Mouse (Mus musculus) MEL (cell line): ENCODE results near the gene Plekhg2. TPM values are rescaled to one million over a fixed set of nuclear protein-coding genes. Genes with fewer than 3 reads are reported as not detected.
A peak's percentile ranks its signal among the peaks of the same experiment; 100 is the strongest.

Experiments used
- DNase-seq: peaks from one replicate; pipeline ENCODE4 v3.0.0; 2011; ENCODE audit warnings: low read depth, low spot score
- H3K27ac ChIP-seq: 2 replicates; pipeline ENCODE4 v1.5.1; 2012; ENCODE audit warnings: low read depth, mild to moderate bottlenecking, control low read depth, low read length, moderate library complexity; ENCODE audit not compliant: control insufficient read depth
- H3K27me3 ChIP-seq, 2 experiments: fragments of 150-350 bp in 1 of 2; sonication (generic) in 1 of 2; 2 replicates each; pipeline ENCODE4 v1.6.1; 2012; ENCODE audit warnings: low read length in 2 of 2, mild to moderate bottlenecking in 2 of 2, improper control_type of control experiment in 1 of 2, moderate library complexity in 1 of 2; ENCODE audit not compliant: insufficient read depth in 2 of 2, control insufficient read depth in 1 of 2
- H3K36me3 ChIP-seq, 2 experiments: 2 replicates each; pipeline ENCODE4 v1.6.1; 2012 to 2014; ENCODE audit warnings: low read length in 2 of 2, improper control_type of control experiment in 1 of 2, inconsistent platforms in 1 of 2, mild to moderate bottlenecking in 1 of 2; ENCODE audit not compliant: insufficient read depth in 2 of 2, control insufficient read depth in 1 of 2
- H3K4me1 ChIP-seq, 2 experiments: fragments of 150-350 bp in 1 of 2; sonication (generic) in 1 of 2; 2 replicates each; pipeline ENCODE4 v1.6.1; 2012; ENCODE audit warnings: low read length in 2 of 2, improper control_type of control experiment in 1 of 2, mild to moderate bottlenecking in 1 of 2; ENCODE audit not compliant: insufficient read depth in 2 of 2, control insufficient read depth in 1 of 2
- H3K4me3 ChIP-seq, 2 experiments: fragments of 150-350 bp in 1 of 2; sonication (generic) in 1 of 2; 2 replicates each; pipeline ENCODE4 v1.5.1; 2012; ENCODE audit warnings: low read depth in 2 of 2, low read length in 2 of 2, mild to moderate bottlenecking in 2 of 2, moderate library complexity in 2 of 2, control low read depth in 1 of 2, improper control_type of control experiment in 1 of 2; ENCODE audit not compliant: control insufficient read depth in 1 of 2, insufficient read depth in 1 of 2
- H3K79me2 ChIP-seq: 2 replicates; pipeline ENCODE4 v1.6.1; 2012; ENCODE audit warnings: mild to moderate bottlenecking, low read length, moderate library complexity; ENCODE audit not compliant: control insufficient read depth, poor library complexity, insufficient read depth
- H3K9ac ChIP-seq: 2 replicates; pipeline ENCODE4 v1.6.1; 2012; ENCODE audit warnings: low read depth, mild to moderate bottlenecking, control low read depth, low read length, moderate library complexity; ENCODE audit not compliant: control insufficient read depth, poor library complexity, severe bottlenecking
- H3K9me3 ChIP-seq: fragments of 150-350 bp; sonication (generic); replicated peaks from 2 replicates; pipeline ENCODE4 v1.6.1; 2012; ENCODE audit warnings: mild to moderate bottlenecking, low read length, improper control_type of control experiment, moderate library complexity; ENCODE audit not compliant: insufficient read depth
- CHD1 ChIP-seq: IDR thresholded peaks from 2 replicates; pipeline ENCODE4 v1.6.1; 2012; ENCODE audit warnings: low read depth, mild to moderate bottlenecking, inconsistent platforms, low read length, improper control_type of control experiment
- CHD2 ChIP-seq: IDR thresholded peaks from 2 replicates; pipeline ENCODE4 v1.6.1; 2011; ENCODE audit warnings: low read length, improper control_type of control experiment
- CTCF ChIP-seq, 3 experiments: IDR thresholded peaks in 2 of 3; conservative IDR thresholded peaks in 1 of 3; 2 replicates each; pipeline ENCODE4 v1.5.1; 2011 to 2012; ENCODE audit warnings: low read length in 3 of 3, low read depth in 2 of 3, mild to moderate bottlenecking in 2 of 3, improper control_type of control experiment in 1 of 3, inconsistent platforms in 1 of 3, mixed read lengths in 1 of 3, moderate library complexity in 1 of 3; ENCODE audit not compliant: control insufficient read depth in 1 of 3, insufficient read depth in 1 of 3, poor library complexity in 1 of 3, severe bottlenecking in 1 of 3
- ELF1 ChIP-seq: IDR thresholded peaks from 2 replicates; pipeline ENCODE4 v1.6.1; 2014; ENCODE audit warnings: low read depth, mild to moderate bottlenecking, inconsistent platforms, low read length, improper control_type of control experiment, moderate library complexity
- EP300 ChIP-seq, 2 experiments: IDR thresholded peaks; 2 replicates each; pipeline ENCODE4 v1.6.1; 2011; ENCODE audit warnings: improper control_type of control experiment in 2 of 2, low read length in 2 of 2, low read depth in 1 of 2, mild to moderate bottlenecking in 1 of 2
- ETS1 ChIP-seq: IDR thresholded peaks from 2 replicates; pipeline ENCODE4 v1.6.1; 2012; ENCODE audit warnings: low read depth, mild to moderate bottlenecking, inconsistent platforms, low read length, improper control_type of control experiment, moderate library complexity
- GABPA ChIP-seq: IDR thresholded peaks from 2 replicates; pipeline ENCODE4 v1.6.1; 2012; ENCODE audit warnings: low read depth, mild to moderate bottlenecking, inconsistent platforms, low read length, improper control_type of control experiment, moderate library complexity
- GATA1 ChIP-seq: IDR thresholded peaks from 2 replicates; pipeline ENCODE4 v1.6.1; 2011; ENCODE audit warnings: low read depth, low read length, improper control_type of control experiment
- HCFC1 ChIP-seq: IDR thresholded peaks from 2 replicates; pipeline ENCODE4 v1.6.1; 2012; ENCODE audit warnings: low read depth, mild to moderate bottlenecking, inconsistent platforms, low read length, improper control_type of control experiment, moderate library complexity
- JUND ChIP-seq: IDR thresholded peaks from 2 replicates; pipeline ENCODE4 v1.6.1; 2011; ENCODE audit warnings: low read depth, mild to moderate bottlenecking, improper control_type of control experiment, low read length
- MAFK ChIP-seq: IDR thresholded peaks from 2 replicates; pipeline ENCODE4 v1.6.1; 2011; ENCODE audit warnings: low read depth, mild to moderate bottlenecking, low read length, improper control_type of control experiment, borderline replicate concordance
- MAX ChIP-seq: IDR thresholded peaks from 2 replicates; pipeline ENCODE4 v1.6.1; 2011; ENCODE audit warnings: low read length, improper control_type of control experiment
- MAZ ChIP-seq: IDR thresholded peaks from 2 replicates; pipeline ENCODE4 v1.6.1; 2012; ENCODE audit warnings: low read depth, mild to moderate bottlenecking, inconsistent platforms, low read length, improper control_type of control experiment
- MXI1 ChIP-seq: IDR thresholded peaks from 2 replicates; pipeline ENCODE4 v1.6.1; 2011; ENCODE audit warnings: mild to moderate bottlenecking, low read depth, low read length, improper control_type of control experiment
- MYC ChIP-seq: IDR thresholded peaks from 2 replicates; pipeline ENCODE4 v1.6.1; 2011; ENCODE audit warnings: low read depth, mild to moderate bottlenecking, low read length, improper control_type of control experiment, moderate library complexity
- NELFE ChIP-seq: IDR thresholded peaks from 2 replicates; pipeline ENCODE4 v1.6.1; 2011; ENCODE audit warnings: low read depth, low read length, improper control_type of control experiment
- NRF1 ChIP-seq: IDR thresholded peaks from 2 replicates; pipeline ENCODE4 v1.6.1; 2014; ENCODE audit warnings: low read depth, mild to moderate bottlenecking, inconsistent platforms, low read length, improper control_type of control experiment, moderate library complexity; ENCODE audit not compliant: poor library complexity, insufficient read depth, severe bottlenecking
- POLR2A ChIP-seq, 2 experiments: IDR thresholded peaks; 2 replicates each; pipeline ENCODE4 v1.6.1; 2011 to 2012; ENCODE audit warnings: low read length in 2 of 2, mild to moderate bottlenecking in 2 of 2, control low read depth in 1 of 2, improper control_type of control experiment in 1 of 2, low read depth in 1 of 2, moderate library complexity in 1 of 2; ENCODE audit not compliant: control insufficient read depth in 1 of 2, insufficient read depth in 1 of 2, poor library complexity in 1 of 2
- POLR2AphosphoS2 ChIP-seq: IDR thresholded peaks from 2 replicates; pipeline ENCODE4 v1.6.1; 2011; ENCODE audit warnings: low read length, improper control_type of control experiment
- POLR2AphosphoS5 ChIP-seq: IDR thresholded peaks from 2 replicates; pipeline ENCODE4 v1.6.1; 2012; ENCODE audit warnings: low read depth, borderline replicate concordance, mild to moderate bottlenecking, inconsistent platforms, low read length, moderate library complexity, mixed read lengths
- RAD21 ChIP-seq: IDR thresholded peaks from 2 replicates; pipeline ENCODE4 v1.6.1; 2011; ENCODE audit warnings: mild to moderate bottlenecking, low read depth, low read length, improper control_type of control experiment
- RCOR1 ChIP-seq: IDR thresholded peaks from 2 replicates; pipeline ENCODE4 v1.6.1; 2012; ENCODE audit warnings: low read depth, mild to moderate bottlenecking, inconsistent platforms, low read length, improper control_type of control experiment
- SIN3A ChIP-seq: IDR thresholded peaks from 2 replicates; pipeline ENCODE4 v1.6.1; 2012; ENCODE audit warnings: low read length, improper control_type of control experiment, inconsistent platforms
- SMC3 ChIP-seq: IDR thresholded peaks from 2 replicates; pipeline ENCODE4 v1.6.1; 2011; ENCODE audit warnings: low read depth, low read length, improper control_type of control experiment
- TCF12 ChIP-seq: IDR thresholded peaks from 2 replicates; pipeline ENCODE4 v1.6.1; 2014; ENCODE audit warnings: low read depth, mild to moderate bottlenecking, inconsistent platforms, low read length, improper control_type of control experiment, moderate library complexity
- UBTF ChIP-seq: IDR thresholded peaks from 2 replicates; pipeline ENCODE4 v1.6.1; 2012; ENCODE audit warnings: low read depth, mild to moderate bottlenecking, inconsistent platforms, low read length, improper control_type of control experiment, moderate library complexity, borderline replicate concordance; ENCODE audit not compliant: insufficient read depth
- USF2 ChIP-seq, 2 experiments: IDR thresholded peaks; 2 replicates each; pipeline ENCODE4 v1.6.1; 2011 to 2012; ENCODE audit warnings: improper control_type of control experiment in 2 of 2, low read length in 2 of 2, borderline replicate concordance in 1 of 2, inconsistent platforms in 1 of 2, low read depth in 1 of 2, mild to moderate bottlenecking in 1 of 2; ENCODE audit not compliant: insufficient read depth in 1 of 2
- ZKSCAN1 ChIP-seq: IDR thresholded peaks from 2 replicates; pipeline ENCODE4 v1.6.1; 2012; ENCODE audit warnings: low read depth, mild to moderate bottlenecking, inconsistent platforms, low read length, improper control_type of control experiment, moderate library complexity
- ZMIZ1 ChIP-seq: IDR thresholded peaks from 2 replicates; pipeline ENCODE4 v1.6.1; 2012; ENCODE audit warnings: low read depth, mild to moderate bottlenecking, inconsistent platforms, low read length, improper control_type of control experiment, moderate library complexity
- ZNF384 ChIP-seq: IDR thresholded peaks from 2 replicates; pipeline ENCODE4 v1.6.1; 2012; ENCODE audit warnings: low read depth, mild to moderate bottlenecking, inconsistent platforms, low read length, improper control_type of control experiment
- polyA plus RNA-seq, 2 experiments: library from polyadenylated mRNA; stranded (reverse) in 1 of 2; unstranded in 1 of 2; fragments of >175 nt in 1 of 2; fragments of >200 nt in 1 of 2; gene quantifications; 2 replicates each; pipeline versions ENCODE4 v1.2.1 to v1.2.4; 2012; ENCODE audit warnings: low replicate concordance in 2 of 2, low read depth in 1 of 2; ENCODE audit not compliant: insufficient read length in 2 of 2, insufficient read depth in 1 of 2, missing spikeins in 1 of 2
- total RNA-seq: library from RNA; depleted of rRNA; stranded (reverse); fragments of 300-350 nt; gene quantifications from 2 replicates; pipeline ENCODE4 v1.2.3, GENCODE M21; 2012

The Plekhg2 gene
- total and polyA plus RNA-seq, 3 experiments = 1.1 to 9.2 TPM; not detected in 1

- H3K36me3 ChIP-seq = peaks cover 0 to 13% of the 10 kb centered on the region in 2 experiments; a peak in 2 of 4 replicates
- peak within 1 kb of the TSS; percentile 87 for H3K9ac ChIP-seq
- TF ChIP-seq ETS1 = no peak; the same call in 1 of the 2 replicates
- no peak for TF ChIP-seq ELF1
- TF ChIP-seq TCF12 = peak; percentile 61
- TF ChIP-seq UBTF = no peak
- no peak for TF ChIP-seq MAFK
- no peak for TF ChIP-seq MAZ
- TF ChIP-seq NRF1 = peak; percentile 59; the same call in 1 of the 2 replicates
- peak; percentile 96 for TF ChIP-seq NELFE
- TF ChIP-seq RAD21 = no peak
- no peak for TF ChIP-seq USF2 (IDR thresholded peaks at IDR 0.05; ENCODE audit: borderline replicate concordance in 1 of 2, insufficient read depth in 1 of 2, low read depth in 1 of 2, low read length in 2 of 2)
- TF ChIP-seq CTCF (IDR thresholded peaks at IDR 0.05 in 2 of 3, conservative IDR thresholded peaks at IDR 0.05 in 1 of 3; ENCODE audit: control insufficient read depth in 1 of 3, insufficient read depth in 1 of 3, low read depth in 2 of 3, low read length in 3 of 3, poor library complexity in 1 of 3, severe bottlenecking in 1 of 3) = peak in 1 of 3 experiments; percentile 22; a peak in 1 of 6 replicates
- TF ChIP-seq JUND = no peak
- TF ChIP-seq EP300 (IDR thresholded peaks at IDR 0.05; ENCODE audit: low read depth in 1 of 2, low read length in 2 of 2) = no peak
- TF ChIP-seq HCFC1 = peak; percentile 95
- TF ChIP-seq MAX = no peak
- peak; percentile 78; the same call in 1 of the 2 replicates for TF ChIP-seq RCOR1
- TF ChIP-seq ZKSCAN1 = no peak
- no peak for TF ChIP-seq POLR2AphosphoS5
- TF ChIP-seq MYC = no peak
- TF ChIP-seq POLR2AphosphoS2 = peak; percentile 91
- peak; percentile 5 for TF ChIP-seq MXI1
- no peak for TF ChIP-seq CHD1
- TF ChIP-seq SIN3A = peak; percentile 77
- peak; percentile 99 for TF ChIP-seq CHD2
- TF ChIP-seq GABPA = no peak
- no peak for TF ChIP-seq ZNF384
- TF ChIP-seq ZMIZ1 = peak; percentile 84; the same call in 1 of the 2 replicates
- no peak for TF ChIP-seq SMC3
- no peak for TF ChIP-seq GATA1
- peak; percentile 91 to 95 for TF ChIP-seq POLR2A (IDR thresholded peaks at IDR 0.05; ENCODE audit: control insufficient read depth in 1 of 2, insufficient read depth in 1 of 2, low read depth in 1 of 2, low read length in 2 of 2, poor library complexity in 1 of 2)
- TF ChIP-seq, all 39 proteins: peak for 12
- Histone ChIP-seq H3K27me3 (no peaks in the 10 kb centered on the region), H3K9me3 (no peaks in the 10 kb centered on the region), H3K4me3 (peak within 1 kb of the TSS; percentile 63 to 99), H3K27ac (peak within 1 kb of the TSS; percentile 72), H3K79me2 (peaks cover 47% of the 10 kb centered on the region), H3K4me1 (0 out of 4 replicates have a peak, but pooled peaks cover 0 to 6% of the 10 kb centered on the region in 2 experiments)
- DNase-seq = peak; percentile 99
Observed at GRCm38 (mm10) chr7:28338108-28338998, 34.0 kb downstream of the Plekhg2 start, which contains the start of gene Supt5. Gene Supt5 (minus strand): TSS chr7:28338746.
